In genomic region chr2:30725601-30726489, GRCm38 (mm10) we compare ENCODE assay signal across 8 mouse cellular contexts.
A peak's percentile ranks its signal among the peaks of the same experiment; 100 is the strongest.
DNase-seq lines count a peak whose midpoint lies in the region; ATAC-seq and TF ChIP-seq lines count a peak whose summit lies in the region.

No protein-coding gene starts in this region.

- WGBS in cerebellum, adult 2 months = 24% methylated on average over 38 of the region's 38 CpGs
- 17% methylated on average over 38 of the region's 38 CpGs for WGBS in forebrain, embryonic 11.5 days
- WGBS in intestine, postnatal 0 days = 14% methylated on average over 38 of the region's 38 CpGs

- no peaks in the 10 kb centered on the region for H3K9me3 ChIP-seq in forebrain, embryonic 11.5 days (ENCODE audit: control insufficient read depth, low read length)
- no peaks in the 10 kb centered on the region for H3K9me3 ChIP-seq in intestine, postnatal 0 days (ENCODE audit: control insufficient read depth)

- TF ChIP-seq CTCF in cerebellum, adult 2 months (IDR thresholded peaks at IDR 0.05; ENCODE audit: borderline replicate concordance, insufficient read depth, low read depth, low read length) = no peak
- peak; percentile 62 for TF ChIP-seq CTCF in intestine, postnatal 0 days (IDR thresholded peaks at IDR 0.05; ENCODE audit: low read depth)

- peak overlapping the region; percentile 38 for H3K4me3 ChIP-seq in cerebellum, adult 2 months (replicated peaks; ENCODE audit: insufficient read depth, low read depth, low read length)
- no peak overlapping the region for H3K4me3 ChIP-seq in forebrain, embryonic 11.5 days (ENCODE audit: low read depth, low read length)
- H3K4me3 ChIP-seq in intestine, postnatal 0 days (ENCODE audit: low read depth, low read length) = 0 out of 2 replicates have a peak overlapping the region, but pooled peaks have one; percentile 16

- ATAC-seq in forebrain, embryonic 11.5 days (replicated peaks; ENCODE audit: low FRiP score) = peak; percentile 25
- ATAC-seq in intestine, postnatal 0 days = peak; percentile 50
- ATAC-seq in CD4-positive, CD25-positive, alpha-beta regulatory T cell, adult 4 months = no peak

- peak overlapping the region; percentile 68 for H3K9ac ChIP-seq in forebrain, embryonic 11.5 days (ENCODE audit: low read length)
- peak overlapping the region; percentile 38; the same call in 1 of the 2 replicates for H3K9ac ChIP-seq in intestine, postnatal 0 days (ENCODE audit: low read depth, low read length)

- peak overlapping the region; percentile 42 for H3K4me2 ChIP-seq in forebrain, embryonic 11.5 days (ENCODE audit: low read depth, low read length, severe bottlenecking)
- H3K4me2 ChIP-seq in intestine, postnatal 0 days (replicated peaks; ENCODE audit: low read depth) = peak overlapping the region; percentile 67

- no peaks in the 10 kb centered on the region for H3K36me3 ChIP-seq in forebrain, embryonic 11.5 days (ENCODE audit: control insufficient read depth, insufficient read depth, low read length)
- H3K36me3 ChIP-seq in intestine, postnatal 0 days (ENCODE audit: control insufficient read depth, insufficient read depth) = no peaks in the 10 kb centered on the region

- no peak for TF ChIP-seq POLR2A in cerebellum, adult 2 months (IDR thresholded peaks at IDR 0.05; ENCODE audit: borderline replicate concordance, insufficient read depth, low read length)

- H3K27me3 ChIP-seq in cerebellum, adult 2 months (ENCODE audit: control insufficient read depth, insufficient read depth, low read length) = no peaks in the 10 kb centered on the region
- no peaks in the 10 kb centered on the region for H3K27me3 ChIP-seq in forebrain, embryonic 11.5 days (ENCODE audit: control insufficient read depth, insufficient read depth, low read length)
- no peaks in the 10 kb centered on the region for H3K27me3 ChIP-seq in intestine, postnatal 0 days (replicated peaks; ENCODE audit: control insufficient read depth, insufficient read depth, low read length)

- peak; percentile 61 to 66 for DNase-seq in layer of hippocampus, postnatal 10 days (ENCODE audit: low spot score in 2 of 2)
- DNase-seq in layer of hippocampus, adult 9-10 months (ENCODE audit: low spot score) = no peak
- DNase-seq in cerebellum, adult 2 months = peak in 1 of 2 experiments; percentile 59
- peak; percentile 89 for DNase-seq in forebrain, embryonic 11.5 days (ENCODE audit: low spot score)
- DNase-seq in lung, postnatal 4 days = peak; percentile 68 to 74
- no peak for DNase-seq in thymus, adult 18-20 months

- peaks cover 35% of the 10 kb centered on the region for H3K4me1 ChIP-seq in cerebellum, adult 2 months (ENCODE audit: control insufficient read depth, insufficient read depth, low read length)
- peaks cover 57% of the 10 kb centered on the region for H3K4me1 ChIP-seq in forebrain, embryonic 11.5 days (replicated peaks; ENCODE audit: control insufficient read depth, insufficient read depth, low read length)
- no peaks in the 10 kb centered on the region; the same call in none of the 2 replicates for H3K4me1 ChIP-seq in intestine, postnatal 0 days (replicated peaks; ENCODE audit: control insufficient read depth, insufficient read depth, low read length)

- H3K27ac ChIP-seq in cerebellum, adult 2 months (ENCODE audit: insufficient read depth, low read length) = no peak overlapping the region
- H3K27ac ChIP-seq in forebrain, embryonic 11.5 days (ENCODE audit: low read depth, low read length) = peak overlapping the region; percentile 100
- H3K27ac ChIP-seq in intestine, postnatal 0 days (ENCODE audit: low read depth, low read length) = no peak overlapping the region

Comparison
In these comparisons a context has a peak if more than half of its experiments do, and no peak if none do; other contexts are left out.
1. DNase-seq: peak in layer of hippocampus, postnatal 10 days (2 of 2), forebrain, embryonic 11.5 days (single experiment) and lung, postnatal 4 days (2 of 2); none in layer of hippocampus, adult 9-10 months (single experiment) and thymus, adult 18-20 months (0 of 2).